Mouse (Mus musculus) mesoderm, embryonic 11.5 days (tissue): ENCODE measurements at regions not wholly inside any gene's neighbourhood (a gene's known extent, or its start where the extent isn't known, plus 50 kb on each side); places are given as distances from the start of the nearest gene placed in this dataset.

Source experiments
- DNase-seq: peaks from one replicate; pipeline ENCODE4 v3.0.0-alpha.2; 2012; ENCODE audit warnings: low read depth, low spot score

DNA sequence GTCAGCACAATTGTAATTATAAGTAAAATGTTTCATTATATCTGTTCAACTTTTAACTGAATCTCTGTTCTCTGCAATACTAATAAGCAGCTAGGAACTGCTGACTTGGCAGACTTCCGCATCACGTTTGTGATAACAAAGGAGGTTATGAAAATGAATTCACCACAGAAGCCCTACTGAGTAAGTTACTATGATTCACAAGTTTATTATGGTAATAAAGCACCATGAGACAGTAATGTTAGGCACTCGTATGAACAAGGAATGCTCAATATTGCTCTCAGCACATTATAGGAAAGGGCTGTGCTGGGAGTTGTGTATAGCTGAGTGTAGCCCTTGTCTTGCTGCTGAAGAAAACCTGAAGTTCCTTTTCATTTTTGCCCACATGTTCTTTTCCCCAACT lies 238.9 kb upstream of the Pcdh9 start:
- no peak for DNase-seq

DNA sequence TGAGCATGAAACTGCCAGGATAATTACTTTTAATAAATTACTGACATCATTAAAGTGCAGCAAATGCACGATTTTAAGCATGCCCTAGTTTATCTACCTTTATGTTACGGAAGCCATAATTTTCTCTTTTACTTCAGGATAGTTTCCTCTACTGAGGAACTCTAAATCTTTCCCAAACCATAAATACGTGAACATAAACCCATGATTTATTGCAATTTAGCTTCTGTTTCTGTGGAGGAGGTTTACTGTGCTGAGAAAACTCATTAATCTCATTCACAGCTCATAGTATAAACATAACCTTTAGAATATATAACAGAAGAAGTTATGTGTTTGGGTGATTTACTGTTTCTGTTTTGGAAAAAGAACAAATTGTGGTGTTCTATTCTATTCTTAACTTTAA lies 233.1 kb upstream of the Pcdh9 start:
- peak; percentile 11 for DNase-seq

DNA sequence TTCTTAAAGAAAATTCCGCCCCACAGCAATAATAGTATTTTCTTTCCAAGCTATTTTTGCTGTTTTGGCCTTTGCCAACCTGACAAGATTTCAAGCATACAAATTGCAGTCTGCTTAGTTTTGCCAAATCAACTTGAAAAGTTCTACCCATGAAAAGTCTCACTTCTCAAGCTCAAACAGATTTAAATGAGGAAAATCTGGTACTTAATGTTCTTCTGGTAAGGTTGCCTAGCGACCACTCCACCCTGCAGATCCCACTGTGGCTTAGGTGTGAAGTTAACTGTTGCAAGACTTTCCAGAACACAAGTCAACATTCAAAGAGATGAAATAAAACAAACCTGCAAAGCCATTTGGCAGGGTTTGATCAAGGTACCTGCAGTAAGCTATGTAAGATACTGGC lies 208.4 kb upstream of the Pcdh9 start:
- no peak for DNase-seq

DNA sequence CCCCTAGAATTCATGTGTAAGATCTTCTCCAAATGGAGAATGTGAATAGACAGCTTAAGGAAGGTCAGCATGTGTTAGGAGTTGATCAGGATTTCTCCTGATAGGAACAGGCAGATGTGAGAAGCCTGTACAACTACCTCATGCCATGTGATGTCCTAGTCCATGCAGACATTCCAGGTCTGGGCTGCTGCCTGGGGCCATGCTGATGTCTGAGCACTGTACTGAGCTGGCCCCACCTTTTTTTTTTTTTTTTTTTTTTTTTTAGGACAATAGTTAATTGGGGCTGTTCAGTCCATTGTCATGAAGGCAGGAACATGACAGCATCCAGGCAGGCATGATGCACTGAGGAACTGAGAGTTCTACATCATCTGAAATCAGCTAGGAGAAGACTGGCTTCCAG lies 203.5 kb upstream of the Pcdh9 start:
- no peak for DNase-seq
